Mouse (Mus musculus) frontal cortex, adult (tissue): Measurements from ENCODE around the gene Tesc.

Source experiments
- ATAC-seq: cut with Nextera tagmentation; 2 replicates; pipeline ENCODE4 v1.9.2; 2017; ENCODE audit warnings: mild to moderate bottlenecking, moderate library complexity, mixed read lengths; ENCODE audit not compliant: low TSS enrichment

The Tesc gene

DNA sequence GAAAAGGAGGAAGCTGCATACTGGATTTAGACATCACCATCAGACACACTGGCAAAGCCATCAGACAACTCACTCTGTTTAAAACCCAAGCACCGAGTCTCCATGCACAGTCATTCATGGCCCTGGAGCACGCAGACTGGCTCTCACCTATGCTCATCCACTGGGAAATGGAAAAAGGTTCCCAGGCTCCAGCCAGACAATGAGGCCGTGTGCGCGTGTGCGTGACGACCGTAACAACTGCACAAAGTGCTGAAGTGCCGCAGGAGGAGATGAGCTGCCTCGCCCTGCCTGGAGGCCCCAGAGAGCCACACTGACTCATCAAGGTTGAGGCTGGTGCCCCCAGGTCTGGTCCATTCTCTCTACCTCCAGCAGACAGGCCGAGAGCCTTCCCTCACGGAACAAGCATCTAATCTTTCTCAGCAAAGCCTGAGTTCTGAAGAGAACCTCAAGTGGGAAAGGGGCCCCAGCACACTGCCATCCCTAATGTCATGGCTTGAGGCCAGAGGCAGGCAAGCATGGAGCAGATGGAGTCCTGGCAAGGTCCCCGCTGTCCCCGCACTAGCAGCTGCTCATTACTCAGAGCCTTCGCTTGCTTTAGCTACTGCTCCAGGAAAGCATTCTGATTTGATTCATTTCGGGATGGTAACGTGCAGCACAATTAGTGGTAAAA lies 80.7 kb downstream of the Tesc start:
- peak; percentile 23; the same call in 1 of the 2 replicates for ATAC-seq

DNA sequence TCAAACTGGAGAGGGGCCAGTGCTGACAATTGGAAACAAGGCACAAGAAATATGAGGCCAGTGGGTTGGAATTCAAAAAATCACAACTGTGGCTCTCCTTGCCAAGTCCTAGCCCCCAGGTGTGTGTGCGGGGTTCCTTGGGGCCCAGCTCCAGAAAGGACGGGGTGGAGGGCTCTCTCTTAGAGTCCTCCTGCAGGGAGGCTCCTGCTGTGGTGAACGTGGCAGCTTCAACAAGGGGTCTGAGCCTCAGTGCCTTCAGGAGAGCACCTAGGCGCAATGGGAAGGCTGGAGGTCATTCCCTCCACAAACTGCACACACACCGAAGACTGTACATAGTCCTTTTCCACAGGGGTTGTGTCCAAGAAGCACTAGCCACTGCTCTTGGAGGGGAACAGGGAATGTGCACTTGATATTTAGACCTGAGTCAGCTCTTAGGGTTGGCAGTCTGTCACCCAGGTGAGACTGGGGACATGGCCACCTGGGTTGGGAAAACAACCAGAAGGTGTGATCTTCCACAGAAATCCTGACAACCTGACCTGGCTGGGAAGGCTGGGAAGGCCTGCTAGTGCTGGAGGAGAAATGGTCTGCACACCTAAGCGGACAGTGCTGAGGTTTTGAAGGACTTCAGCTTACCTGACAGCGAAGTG lies 81.4 kb downstream of the Tesc start:
- ATAC-seq = no peak
